Mouse (Mus musculus): ENCODE measurements around the gene Foxf1.

The Foxf1 gene

GRCm38 (mm10) chr8:121081398-121081797, 2.8 kb upstream of the Foxf1 start:
- no peak for DNase-seq (ENCODE audit: extremely low read depth, insufficient read length, low spot score)

DNA sequence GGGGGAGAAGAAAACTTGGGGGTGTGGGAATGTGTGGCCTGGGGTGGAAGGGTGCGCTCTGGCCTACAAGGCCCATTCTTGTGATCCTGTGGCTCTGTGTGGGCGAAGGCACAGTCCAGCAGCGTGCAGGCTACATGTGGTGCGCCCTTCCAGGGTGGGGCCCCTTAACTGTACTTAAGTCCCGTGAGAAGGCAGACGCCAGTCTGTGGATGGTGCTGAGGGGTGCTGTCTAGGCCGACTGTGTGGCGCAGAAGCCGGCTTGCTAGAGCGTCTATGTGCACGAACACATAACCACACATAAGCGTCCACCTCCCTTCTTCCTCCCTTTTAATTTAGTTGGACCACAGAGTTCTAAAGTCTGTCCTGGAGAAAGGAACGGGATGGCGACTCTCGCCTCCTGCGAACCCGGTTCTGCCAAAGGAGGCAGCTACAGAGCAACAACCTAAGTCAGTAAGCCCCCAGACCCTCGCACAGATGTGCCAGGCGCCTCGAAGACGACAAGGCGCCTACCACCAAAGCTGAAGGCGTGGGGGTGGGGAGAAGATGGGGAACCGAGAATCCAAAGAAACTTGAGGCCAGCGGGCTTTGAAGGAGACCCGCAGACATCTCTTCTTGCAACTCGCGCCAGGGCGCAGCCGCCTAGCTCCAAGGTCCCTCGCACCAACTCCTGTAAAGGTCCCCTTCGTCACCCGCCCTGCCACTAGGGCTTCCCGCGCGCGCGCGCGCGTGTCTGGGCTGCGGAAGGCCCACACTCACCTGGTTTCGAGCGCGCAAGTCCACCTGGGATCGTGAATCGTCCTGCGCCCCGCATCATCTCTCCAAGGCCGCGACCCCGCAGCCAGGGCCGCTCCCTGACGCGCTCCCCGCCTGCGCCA, 1.7 kb upstream of the Foxf1 start:
- DNase-seq (ENCODE audit: extremely low read depth, insufficient read length, low spot score) = peak; percentile 77

DNA sequence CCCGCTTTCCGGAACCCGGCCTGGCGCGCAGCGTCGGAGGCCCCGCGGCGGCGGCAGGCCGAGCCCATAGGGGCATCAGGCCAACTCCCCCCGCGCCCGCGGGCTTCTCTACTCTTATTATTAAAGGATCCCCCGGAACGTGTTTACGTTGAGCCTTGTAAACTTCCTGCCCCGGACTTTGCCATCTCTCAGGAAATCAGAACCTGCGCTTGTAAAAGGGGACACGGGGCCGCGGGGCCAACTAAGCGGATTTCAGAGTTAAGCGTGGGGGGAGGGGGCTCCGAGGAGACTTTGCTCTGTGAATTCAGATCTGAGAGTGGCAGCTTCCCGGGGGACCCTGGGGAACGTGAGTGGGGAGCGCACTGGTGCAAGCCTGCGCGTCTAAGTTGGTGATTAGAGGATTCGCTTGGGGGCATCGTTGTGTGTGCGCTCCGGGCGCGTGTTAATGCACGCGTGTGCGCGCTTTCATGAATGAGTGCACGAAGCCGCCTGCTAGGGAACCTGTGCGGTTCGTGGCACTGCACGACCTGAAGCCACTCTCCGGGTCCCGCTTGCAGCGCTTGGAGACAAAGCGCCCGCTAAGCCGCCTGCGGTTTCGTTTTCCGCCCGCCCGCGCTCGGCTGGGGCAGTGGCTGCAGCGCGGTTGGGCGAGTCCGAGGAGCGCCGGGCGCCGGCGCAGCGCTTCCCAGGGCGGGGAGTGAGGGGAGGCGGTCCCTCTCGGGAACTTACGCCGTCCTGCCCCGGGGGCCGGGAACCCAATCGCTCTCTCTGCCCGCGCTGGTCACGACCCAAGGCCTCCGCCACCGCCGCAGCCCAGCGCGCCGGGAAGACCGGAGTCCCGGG, 872 bp upstream of the Foxf1 start:
- peak; percentile 85 for DNase-seq (ENCODE audit: extremely low read depth, insufficient read length, low spot score)

DNA sequence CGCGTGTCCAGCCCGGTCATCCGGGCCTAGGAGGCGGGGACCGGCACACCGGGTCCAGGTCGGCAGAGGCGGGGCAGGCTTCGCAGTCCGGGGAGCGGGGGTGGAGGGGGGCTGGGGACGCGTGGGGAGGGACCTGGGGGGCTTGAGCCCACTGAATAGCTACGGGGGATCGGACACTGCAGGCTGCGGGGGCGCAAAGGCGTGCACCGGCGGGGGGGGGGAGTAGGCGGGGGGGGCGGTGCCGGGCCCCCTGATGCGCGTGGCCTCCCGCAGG, 313 bp upstream of the Foxf1 start:
- no peak for DNase-seq (ENCODE audit: extremely low read depth, insufficient read length, low spot score)

DNA sequence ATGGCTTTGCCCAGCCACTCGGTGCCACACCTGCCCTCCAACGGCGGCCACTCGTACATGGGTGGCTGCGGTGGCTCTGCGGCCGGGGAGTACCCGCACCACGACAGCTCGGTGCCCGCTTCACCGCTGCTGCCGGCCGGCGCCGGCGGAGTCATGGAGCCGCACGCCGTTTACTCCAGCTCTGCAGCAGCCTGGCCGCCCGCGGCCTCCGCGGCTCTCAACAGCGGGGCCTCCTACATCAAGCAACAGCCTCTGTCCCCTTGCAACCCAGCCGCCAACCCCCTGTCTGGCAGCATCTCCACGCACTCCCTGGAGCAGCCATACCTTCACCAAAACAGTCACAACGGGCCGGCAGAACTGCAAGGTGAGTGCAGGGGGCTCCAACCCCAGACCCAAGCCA, 825 bp downstream of the Foxf1 start:
- DNase-seq (ENCODE audit: extremely low read depth, insufficient read length, low spot score) = no peak

DNA sequence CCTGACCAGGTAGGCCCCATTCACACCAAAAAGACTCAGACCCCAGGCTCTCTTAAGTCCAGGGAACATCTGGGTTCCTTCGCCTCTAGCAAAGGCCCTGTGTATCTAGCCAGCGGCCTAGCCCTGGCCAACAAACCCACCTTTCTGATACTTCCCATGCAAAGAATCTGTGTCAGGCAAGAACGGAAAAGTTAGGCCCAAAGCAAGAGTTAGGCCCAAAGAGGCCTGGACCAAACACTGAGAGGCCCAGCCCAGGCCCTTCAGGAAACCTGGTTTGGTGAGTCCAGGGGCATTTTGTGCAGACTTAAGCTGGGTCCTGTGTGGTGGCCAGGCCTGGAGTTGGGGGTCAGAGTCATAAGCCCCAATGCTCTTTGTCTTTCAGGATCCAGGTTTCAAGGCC, 1.4 kb downstream of the Foxf1 start:
- DNase-seq (ENCODE audit: extremely low read depth, insufficient read length, low spot score) = no peak

DNA sequence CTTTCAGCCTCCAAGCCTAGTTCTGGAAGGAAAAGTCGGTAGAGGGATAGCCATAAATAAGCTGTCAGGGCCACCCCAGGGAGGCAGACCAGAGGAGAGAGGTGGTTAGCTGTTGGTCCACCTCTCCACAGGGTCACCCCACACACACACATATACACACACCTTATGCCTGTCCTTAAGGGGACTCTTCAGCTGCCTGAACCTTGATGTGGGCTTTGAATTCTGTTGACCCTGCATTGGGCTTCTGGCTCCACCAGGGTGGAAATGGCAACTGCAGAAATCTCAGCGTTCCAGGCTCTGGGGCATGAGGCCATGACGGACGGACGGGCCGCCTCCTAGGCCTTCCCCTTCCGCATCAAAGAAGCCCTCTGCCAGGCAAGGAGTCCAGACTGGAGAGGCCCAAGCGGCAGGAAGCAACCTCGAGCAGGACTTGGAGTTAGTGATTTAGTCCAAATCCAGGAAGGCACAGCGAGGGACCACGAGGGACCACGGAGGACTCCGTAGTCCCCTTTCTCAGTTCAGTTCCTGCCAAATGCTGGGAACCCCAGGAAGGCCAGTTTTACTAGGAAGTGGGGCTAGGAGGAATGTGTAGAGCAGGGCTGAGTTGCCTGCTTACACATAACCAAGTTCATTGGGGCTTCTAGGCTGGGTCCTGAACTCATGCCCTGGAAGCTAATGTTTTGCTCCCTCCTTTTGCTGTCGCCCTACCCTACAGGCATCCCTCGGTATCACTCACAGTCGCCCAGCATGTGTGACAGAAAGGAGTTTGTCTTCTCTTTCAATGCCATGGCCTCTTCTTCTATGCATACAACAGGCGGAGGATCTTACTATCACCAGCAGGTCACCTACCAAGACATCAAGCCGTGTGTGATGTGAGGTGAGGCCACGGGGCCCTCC, 2.1 kb downstream of the Foxf1 start:
- DNase-seq (ENCODE audit: extremely low read depth, insufficient read length, low spot score) = no peak

GRCm38 (mm10) chr8:121088281-121088680, 4.1 kb downstream of the Foxf1 start:
- no peak for DNase-seq (ENCODE audit: extremely low read depth, insufficient read length, low spot score)

GRCm38 (mm10) chr8:121088871-121089630, 4.9 kb downstream of the Foxf1 start:
- no peak for DNase-seq (ENCODE audit: extremely low read depth, insufficient read length, low spot score)

DNA sequence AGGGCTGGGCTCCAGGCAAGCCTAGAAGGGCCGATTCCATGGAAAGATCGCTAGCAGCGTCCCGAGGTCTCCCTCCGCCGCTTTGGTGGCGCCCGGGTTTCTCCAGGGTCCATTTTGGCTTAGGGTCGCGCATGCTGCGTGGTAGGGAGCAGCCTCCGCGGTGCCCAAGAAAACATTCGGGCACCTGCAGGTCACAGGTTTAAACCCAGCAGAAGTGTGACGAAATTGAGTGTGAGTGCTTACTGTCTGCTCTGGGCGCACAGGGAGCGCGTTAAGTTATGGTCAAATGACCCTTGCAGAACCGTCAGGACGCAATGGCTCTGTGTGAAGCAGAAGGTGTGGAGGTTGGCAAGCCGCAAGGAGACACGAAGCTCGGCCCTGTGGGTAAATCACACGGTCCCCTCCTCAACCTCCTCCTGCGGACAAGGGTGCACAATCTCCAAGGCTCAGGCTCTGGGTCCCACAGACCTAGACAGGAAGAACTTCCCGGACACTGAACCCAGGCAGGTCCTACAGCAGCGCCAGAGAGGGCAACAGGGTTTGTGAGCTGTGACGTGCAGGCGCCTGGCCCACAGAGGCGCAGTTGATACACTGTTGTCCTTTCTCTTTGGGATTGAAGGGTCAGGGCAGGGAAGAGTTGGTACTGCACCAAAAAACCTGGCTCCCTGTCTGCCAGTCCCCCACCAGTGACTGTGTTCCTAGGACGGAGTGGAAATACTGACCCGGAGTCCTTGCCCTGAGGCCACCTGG, 5.6 kb downstream of the Foxf1 start:
- no peak for DNase-seq (ENCODE audit: extremely low read depth, insufficient read length, low spot score)

- DNase-seq (ENCODE audit: extremely low read depth, insufficient read length, low spot score) = peak; percentile 48
Observed at GRCm38 (mm10) chr8:121090716-121091115, 6.5 kb downstream of the Foxf1 start.

- DNase-seq (ENCODE audit: extremely low read depth, insufficient read length, low spot score) = no peak
Observed at GRCm38 (mm10) chr8:121092141-121092540, 8.0 kb downstream of the Foxf1 start.

DNA sequence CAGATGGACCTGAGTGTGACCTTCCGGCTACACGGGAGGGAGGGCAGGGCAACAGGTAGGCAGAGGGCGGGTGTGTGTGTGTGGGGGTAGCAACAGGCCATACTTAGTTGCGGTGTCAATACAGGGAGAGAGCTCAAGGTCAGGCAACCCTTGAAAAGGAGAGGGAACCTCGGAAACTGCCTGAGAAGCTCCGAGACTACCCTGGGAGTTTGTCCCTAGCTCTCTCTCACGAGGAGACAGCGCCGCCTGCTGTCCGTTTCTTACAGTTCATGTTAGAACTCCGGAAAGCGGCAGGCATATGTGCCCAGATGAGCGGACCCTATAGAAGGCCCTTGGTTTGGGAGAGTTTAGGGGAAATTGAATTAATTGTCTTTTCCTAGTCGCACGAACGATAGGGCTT, 8.4 kb downstream of the Foxf1 start:
- peak; percentile 57 for DNase-seq (ENCODE audit: extremely low read depth, insufficient read length, low spot score)

DNA sequence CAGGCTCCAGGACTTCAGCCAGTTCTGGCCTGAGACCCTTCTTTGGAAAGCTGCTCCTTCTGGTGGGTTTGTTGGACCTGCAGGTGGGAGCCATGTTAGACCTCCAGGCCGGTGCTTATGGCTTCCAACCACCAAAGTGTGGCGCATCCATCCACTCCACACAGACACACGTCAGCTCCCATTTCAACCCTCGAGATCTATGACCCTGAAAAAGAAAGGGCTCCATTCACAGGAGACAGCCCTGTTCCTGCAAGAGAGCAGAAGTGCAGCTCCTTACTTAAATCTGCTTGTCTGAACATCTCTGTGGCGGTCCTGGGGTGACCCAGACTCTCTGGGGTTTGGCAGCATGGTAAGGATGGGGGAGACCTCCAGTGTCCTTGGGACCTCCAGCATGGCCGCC, 9.3 kb downstream of the Foxf1 start:
- no peak for DNase-seq (ENCODE audit: extremely low read depth, insufficient read length, low spot score)

- DNase-seq (ENCODE audit: extremely low read depth, insufficient read length, low spot score) = peak; percentile 47
Observed at GRCm38 (mm10) chr8:121104049-121104818, 20.0 kb downstream of the Foxf1 start.

- DNase-seq (ENCODE audit: extremely low read depth, insufficient read length, low spot score) = peak; percentile 97
Observed at GRCm38 (mm10) chr8:121107668-121108656, 23.8 kb downstream of the Foxf1 start, which contains the start of gene Mthfsd. Mthfsd (minus strand) TSS chr8:121108392.

DNA sequence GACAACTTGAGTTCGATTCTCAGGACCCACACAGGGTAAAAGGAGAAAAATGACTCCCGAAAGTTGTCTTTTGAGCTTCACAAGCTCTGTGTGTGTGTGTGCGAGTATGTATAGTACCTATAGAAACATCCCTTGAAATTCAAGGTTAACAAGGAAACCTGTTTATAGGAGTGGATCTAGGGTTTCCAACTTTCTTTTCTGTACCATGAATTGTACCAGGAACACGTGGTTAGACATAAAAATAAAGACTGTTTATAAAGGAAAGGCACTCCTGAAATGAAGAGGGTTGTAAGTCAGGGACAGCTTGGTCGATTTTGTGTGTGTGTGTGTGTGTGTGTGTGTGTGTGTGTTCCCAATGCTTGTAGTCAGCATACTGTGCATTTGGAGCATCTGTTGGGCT, 24.5 kb downstream of the Foxf1 start:
- no peak for DNase-seq (ENCODE audit: extremely low read depth, insufficient read length, low spot score)
